Mouse (Mus musculus) midbrain, embryonic 15.5 days (tissue): ENCODE measurements around the gene Ggt6. TPM values are rescaled to one million over a fixed set of nuclear protein-coding genes. Genes with fewer than 3 reads are reported as not detected.
A peak's percentile ranks its signal among the peaks of the same experiment; 100 is the strongest.
"Not testable (repeated sequence)": the region's sequence is repeated elsewhere in the genome, so short reads cannot be mapped to it uniquely, and the experiment has no call there.

Experiments
- ATAC-seq: fragments of 200-750 bp; cut with Nextera tagmentation; replicated peaks from 2 replicates; pipeline ENCODE4 v1.8.0; 2017; ENCODE audit warnings: moderate TSS enrichment
- H3K27ac ChIP-seq: fragments of 300-500 bp; sonication (generic); 2 replicates; pipeline ENCODE4 v1.5.1; 2015; ENCODE audit warnings: mild to moderate bottlenecking, inconsistent platforms
- H3K27me3 ChIP-seq: fragments of 300-500 bp; sonication (generic); replicated peaks from 2 replicates; pipeline ENCODE4 v1.6.1; 2015; ENCODE audit warnings: inconsistent platforms
- H3K36me3 ChIP-seq: fragments of 300-500 bp; sonication (generic); replicated peaks from 2 replicates; pipeline ENCODE4 v1.6.1; 2015; ENCODE audit warnings: inconsistent platforms
- H3K4me1 ChIP-seq: fragments of 300-500 bp; sonication (generic); 2 replicates; pipeline ENCODE4 v1.6.1; 2015; ENCODE audit warnings: inconsistent platforms
- H3K4me2 ChIP-seq: fragments of 300-500 bp; sonication (generic); 2 replicates; pipeline ENCODE4 v1.6.1; 2015; ENCODE audit warnings: inconsistent platforms, mild to moderate bottlenecking, moderate library complexity
- H3K4me3 ChIP-seq: fragments of 300-500 bp; sonication (generic); 2 replicates; pipeline ENCODE4 v1.5.1; 2015; ENCODE audit warnings: mild to moderate bottlenecking, inconsistent platforms
- H3K9ac ChIP-seq: fragments of 300-500 bp; sonication (generic); 2 replicates; pipeline ENCODE4 v1.6.1; 2015; ENCODE audit warnings: mild to moderate bottlenecking, inconsistent platforms
- H3K9me3 ChIP-seq: fragments of 300-500 bp; sonication (generic); 2 replicates; pipeline ENCODE4 v1.6.1; 2016; ENCODE audit warnings: inconsistent platforms
- WGBS: fragments of 180-500 bp; shearing (Covaris S2); methylation state at CpG from one replicate; pipeline ENCODE4 v1.1.7; 2015; ENCODE audit warnings: mixed read lengths; 5-methylcytosine and 5-hydroxymethylcytosine counted together
- polyA plus RNA-seq: library from polyadenylated mRNA; unstranded; fragments of >200 nt; fragmentation: Nextera tagmentation; extraction: Ambion mirVana; gene quantifications from 2 replicates; pipeline ENCODE4 v1.2.1, GENCODE M21; 2015

Ggt6 gene
- polyA plus RNA-seq, 1 experiment from 2014 or later: not detected

- ATAC-seq: no peak
- no peaks in the 10 kb centered on the region for H3K27me3 ChIP-seq
- WGBS: 2% methylated on average over 5 of the region's 5 CpGs
Observed at GRCm38 (mm10) chr11:72428694-72429093, 6.6 kb upstream of the Ggt6 start.

DNA sequence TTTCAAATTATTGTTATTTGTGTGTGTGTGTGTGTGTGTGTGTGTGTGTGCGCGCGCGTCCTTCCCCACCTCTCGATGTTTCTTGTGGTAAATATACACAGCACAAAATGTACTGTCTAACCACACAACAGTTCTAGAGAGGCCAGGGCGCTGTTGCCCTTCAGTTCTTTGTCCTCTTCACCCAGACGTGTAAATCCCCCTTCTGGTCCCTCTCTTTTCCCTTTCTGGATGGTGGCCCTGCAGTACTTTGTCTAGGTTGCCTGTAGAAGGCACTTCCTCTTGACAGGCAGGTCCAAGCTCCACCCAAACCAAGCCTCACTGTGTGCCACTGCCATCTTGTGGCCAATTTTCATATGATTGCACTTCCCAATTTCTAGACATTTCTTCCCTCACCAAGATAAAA, 6.0 kb upstream of the Ggt6 start:
- Histone ChIP-seq H3K27ac (no peak overlapping the region), H3K4me2 (peak overlapping the region; percentile 22; the same call in 1 of the 2 replicates), H3K36me3 (no peaks in the 10 kb centered on the region), H3K4me3 (no peak overlapping the region), H3K27me3 (no peaks in the 10 kb centered on the region), H3K9me3 (no peaks in the 10 kb centered on the region), H3K9ac (no peak overlapping the region), H3K4me1 (no peaks in the 10 kb centered on the region)
- 47% methylated on average over 7 of the region's 7 CpGs for WGBS
- peak; percentile 42; the same call in 1 of the 2 replicates for ATAC-seq

More at GRCm38 (mm10) chr11:72428694-72429093, 6.6 kb upstream of the Ggt6 start:
- no peak overlapping the region for H3K27ac ChIP-seq
- no peaks in the 10 kb centered on the region for H3K36me3 ChIP-seq
- no peaks in the 10 kb centered on the region for H3K4me1 ChIP-seq
- no peak overlapping the region for H3K9ac ChIP-seq
- H3K4me2 ChIP-seq: no peak overlapping the region
- H3K4me3 ChIP-seq: no peak overlapping the region
- no peaks in the 10 kb centered on the region for H3K9me3 ChIP-seq

- not testable (repeated sequence) for H3K36me3 ChIP-seq, H3K4me3 ChIP-seq, H3K9me3 ChIP-seq, H3K4me2 ChIP-seq, H3K4me1 ChIP-seq, H3K27me3 ChIP-seq, H3K9ac ChIP-seq, H3K27ac ChIP-seq, ATAC-seq
- WGBS: 60% methylated on average over 9 of the region's 9 CpGs
Observed at GRCm38 (mm10) chr11:72430311-72431068, 4.8 kb upstream of the Ggt6 start.

GRCm38 (mm10) chr11:72435694-72436045, 344 bp downstream of the Ggt6 start:
- Histone ChIP-seq H3K9ac (no peak overlapping the region), H3K9me3 (no peaks in the 10 kb centered on the region), H3K27me3 (no peaks in the 10 kb centered on the region), H3K4me2 (no peak overlapping the region), H3K4me3 (no peak overlapping the region), H3K4me1 (no peaks in the 10 kb centered on the region), H3K36me3 (no peaks in the 10 kb centered on the region), H3K27ac (no peak overlapping the region)
- WGBS: 52% methylated on average over 2 of the region's 2 CpGs
- ATAC-seq: no peak

DNA sequence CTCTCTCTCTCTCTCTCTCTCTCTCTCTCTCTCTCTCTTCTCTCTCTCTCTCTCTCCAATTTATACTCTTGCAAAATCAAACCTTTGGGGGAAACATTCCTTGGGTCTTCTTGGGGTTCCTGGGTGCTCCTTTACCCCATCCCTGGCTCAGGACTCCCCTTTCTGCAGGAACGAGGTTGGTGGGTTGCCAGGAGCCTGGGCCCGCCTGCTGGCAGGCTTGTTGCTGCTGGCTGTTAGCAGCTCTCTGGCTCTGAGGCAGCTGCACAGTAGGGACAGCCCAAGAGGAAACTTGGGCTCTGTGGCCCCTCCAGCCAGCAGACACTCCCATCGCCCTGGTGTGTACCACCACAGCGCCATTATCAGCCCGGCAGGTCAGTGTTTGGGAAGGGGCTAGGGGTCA, 945 bp downstream of the Ggt6 start:
- Histone ChIP-seq H3K36me3 (no peaks in the 10 kb centered on the region), H3K4me3 (no peak overlapping the region), H3K27me3 (no peaks in the 10 kb centered on the region), H3K9ac (no peak overlapping the region), H3K27ac (no peak overlapping the region), H3K4me2 (no peak overlapping the region), H3K9me3 (no peaks in the 10 kb centered on the region), H3K4me1 (no peaks in the 10 kb centered on the region)
- no peak for ATAC-seq
- 70% methylated on average over 5 of the region's 5 CpGs for WGBS

DNA sequence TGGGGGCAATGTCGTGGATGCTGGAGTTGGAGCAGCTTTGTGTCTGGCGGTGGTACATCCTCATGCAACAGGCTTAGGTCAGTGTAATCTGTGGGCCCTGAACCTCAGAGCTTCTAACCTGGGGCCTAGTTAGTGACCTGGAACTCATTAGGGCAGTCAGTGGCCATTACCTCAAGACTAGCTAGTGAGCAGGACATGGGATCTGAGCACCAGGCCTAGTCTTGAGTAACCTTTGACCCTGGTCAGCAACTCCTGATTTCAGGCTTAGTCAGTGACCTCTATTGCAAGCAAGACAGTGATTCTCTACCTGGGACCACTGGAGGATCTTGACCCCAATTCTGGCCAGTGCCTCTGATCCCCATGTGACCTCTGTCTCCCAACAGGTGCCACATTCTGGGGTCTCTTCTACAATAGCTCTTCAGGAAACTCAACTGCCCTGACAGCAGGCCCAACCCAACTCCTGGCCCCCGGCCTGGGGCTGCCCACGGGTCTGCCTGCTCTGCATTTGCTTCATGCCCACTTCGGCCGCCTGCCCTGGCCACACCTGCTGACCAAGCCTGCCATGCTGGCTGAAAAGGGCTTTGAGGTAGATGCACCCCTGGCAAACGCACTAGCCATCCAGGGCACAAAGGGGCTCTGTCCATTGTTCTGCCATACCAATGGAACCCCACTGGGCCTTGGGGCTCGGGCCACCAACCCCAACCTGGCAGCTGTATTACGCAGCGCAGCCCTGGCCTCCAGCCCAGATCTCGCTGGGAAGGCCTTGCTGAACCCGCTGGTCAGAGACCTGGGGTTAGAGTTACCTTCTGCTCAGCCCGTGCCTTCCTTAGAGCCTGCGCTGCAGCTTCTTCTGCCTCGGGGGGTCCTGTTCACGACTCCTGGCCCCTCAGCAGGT, 1.7 kb downstream of the Ggt6 start:
- WGBS: 83% methylated on average over 16 of the region's 16 CpGs
- no peaks in the 10 kb centered on the region for H3K9me3 ChIP-seq
- no peaks in the 10 kb centered on the region for H3K36me3 ChIP-seq
- H3K9ac ChIP-seq: no peak overlapping the region
- no peaks in the 10 kb centered on the region for H3K27me3 ChIP-seq
- no peak overlapping the region for H3K4me2 ChIP-seq
- H3K4me1 ChIP-seq: peaks cover 4% of the 10 kb centered on the region
- H3K27ac ChIP-seq: no peak overlapping the region
- H3K4me3 ChIP-seq: no peak overlapping the region
- ATAC-seq: no peak

- Histone ChIP-seq H3K9me3 (no peaks in the 10 kb centered on the region), H3K9ac (no peak overlapping the region), H3K4me3 (no peak overlapping the region), H3K36me3 (peaks cover 8% of the 10 kb centered on the region), H3K27me3 (no peaks in the 10 kb centered on the region), H3K4me1 (peaks cover 14% of the 10 kb centered on the region), H3K4me2 (no peak overlapping the region), H3K27ac (no peak overlapping the region)
- ATAC-seq: no peak
- WGBS: 73% methylated on average over 4 of the region's 4 CpGs
Observed at GRCm38 (mm10) chr11:72438411-72438810, 3.1 kb downstream of the Ggt6 start.

- H3K9ac ChIP-seq: peak overlapping the region; percentile 71
- H3K27me3 ChIP-seq, H3K9me3 ChIP-seq: not testable (repeated sequence)
- peak overlapping the region; percentile 84 for H3K4me3 ChIP-seq
- ATAC-seq: peak; percentile 22; the same call in 1 of the 2 replicates
- H3K4me2 ChIP-seq: peak overlapping the region; percentile 80
- H3K36me3 ChIP-seq: peaks cover 27% of the 10 kb centered on the region
- H3K4me1 ChIP-seq: peaks cover 14% of the 10 kb centered on the region
- peak overlapping the region; percentile 97 for H3K27ac ChIP-seq
- 40% methylated on average over 6 of the region's 6 CpGs for WGBS
Observed at GRCm38 (mm10) chr11:72440597-72440964, 5.3 kb downstream of the Ggt6 start.

- Histone ChIP-seq H3K4me3 (peak within 1 kb of the TSS; percentile 84), H3K36me3 (peaks cover 32% of the 10 kb centered on the region), H3K9me3 (no peaks in the 10 kb centered on the region), H3K27ac (peak within 1 kb of the TSS; percentile 97), H3K4me1 (peaks cover 14% of the 10 kb centered on the region), H3K9ac (peak within 1 kb of the TSS; percentile 71), H3K27me3 (no peaks in the 10 kb centered on the region), H3K4me2 (peak within 1 kb of the TSS; percentile 80)
- peak; percentile 96 for ATAC-seq
- under 1% methylated on average over 46 of the region's 46 CpGs for WGBS
Observed at GRCm38 (mm10) chr11:72440965-72441664, 5.8 kb downstream of the Ggt6 start, which contains the start of gene Mybbp1a. TSS of gene Mybbp1a (plus strand) at chr11:72441355.

- no peak for ATAC-seq
- no peak overlapping the region for H3K4me3 ChIP-seq
- WGBS: 89% methylated on average over 6 of the region's 6 CpGs
Observed at GRCm38 (mm10) chr11:72446311-72447105, 11.2 kb downstream of the Ggt6 start.

GRCm38 (mm10) chr11:72447475-72447874, 12.1 kb downstream of the Ggt6 start:
- Histone ChIP-seq H3K36me3 (peaks cover 92% of the 10 kb centered on the region), H3K9ac (no peak overlapping the region), H3K4me1 (peaks cover 5% of the 10 kb centered on the region), H3K4me2 (no peak overlapping the region), H3K27ac (no peak overlapping the region), H3K9me3 (no peaks in the 10 kb centered on the region), H3K27me3 (no peaks in the 10 kb centered on the region), H3K4me3 (no peak overlapping the region)
- no peak for ATAC-seq
- WGBS: 89% methylated on average over 8 of the region's 8 CpGs

More at GRCm38 (mm10) chr11:72446311-72447105, 11.2 kb downstream of the Ggt6 start:
- Histone ChIP-seq H3K27me3 (no peaks in the 10 kb centered on the region), H3K9ac (no peak overlapping the region), H3K4me1 (peaks cover 14% of the 10 kb centered on the region), H3K4me2 (no peak overlapping the region), H3K36me3 (peaks cover 84% of the 10 kb centered on the region), H3K9me3 (no peaks in the 10 kb centered on the region), H3K27ac (no peak overlapping the region)
